Mouse (Mus musculus): Measurements from ENCODE around the gene Smad9. TPM values are rescaled to one million over a fixed set of nuclear protein-coding genes. Genes with fewer than 3 reads are reported as not detected.
"Not testable (repeated sequence)": the region's sequence is repeated elsewhere in the genome, so short reads cannot be mapped to it uniquely, and the experiment has no call there.

The Smad9 gene
- total RNA-seq, 4 experiments from 2014 or later = 26.9 to 55.8 (median 28.7) TPM

- DNase-seq = no peak
These were observed 2.1 kb downstream of the Smad9 start for GRCm38 (mm10) chr3:54757446-54757845.

DNA sequence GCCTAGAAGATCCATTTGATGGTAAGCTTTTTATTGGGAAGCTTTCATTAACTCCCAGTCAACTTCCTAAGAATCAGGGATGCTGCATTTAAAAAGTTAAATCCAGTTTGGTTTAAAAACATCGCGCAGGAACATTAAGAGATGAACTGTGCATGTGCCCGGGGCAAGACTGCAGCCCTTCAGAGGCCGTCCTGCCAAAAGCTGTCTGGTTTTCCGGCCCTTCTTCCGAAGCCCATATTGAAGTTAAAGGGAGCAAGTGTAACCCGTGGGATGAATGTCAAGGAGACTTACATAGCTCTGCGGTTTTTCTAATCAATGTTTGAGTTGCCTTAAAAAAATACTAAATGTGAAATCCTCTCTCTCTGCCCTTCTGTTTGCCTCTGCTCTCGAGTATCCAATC is 3.8 kb downstream of the Smad9 start:
- no peak for DNase-seq

DNA sequence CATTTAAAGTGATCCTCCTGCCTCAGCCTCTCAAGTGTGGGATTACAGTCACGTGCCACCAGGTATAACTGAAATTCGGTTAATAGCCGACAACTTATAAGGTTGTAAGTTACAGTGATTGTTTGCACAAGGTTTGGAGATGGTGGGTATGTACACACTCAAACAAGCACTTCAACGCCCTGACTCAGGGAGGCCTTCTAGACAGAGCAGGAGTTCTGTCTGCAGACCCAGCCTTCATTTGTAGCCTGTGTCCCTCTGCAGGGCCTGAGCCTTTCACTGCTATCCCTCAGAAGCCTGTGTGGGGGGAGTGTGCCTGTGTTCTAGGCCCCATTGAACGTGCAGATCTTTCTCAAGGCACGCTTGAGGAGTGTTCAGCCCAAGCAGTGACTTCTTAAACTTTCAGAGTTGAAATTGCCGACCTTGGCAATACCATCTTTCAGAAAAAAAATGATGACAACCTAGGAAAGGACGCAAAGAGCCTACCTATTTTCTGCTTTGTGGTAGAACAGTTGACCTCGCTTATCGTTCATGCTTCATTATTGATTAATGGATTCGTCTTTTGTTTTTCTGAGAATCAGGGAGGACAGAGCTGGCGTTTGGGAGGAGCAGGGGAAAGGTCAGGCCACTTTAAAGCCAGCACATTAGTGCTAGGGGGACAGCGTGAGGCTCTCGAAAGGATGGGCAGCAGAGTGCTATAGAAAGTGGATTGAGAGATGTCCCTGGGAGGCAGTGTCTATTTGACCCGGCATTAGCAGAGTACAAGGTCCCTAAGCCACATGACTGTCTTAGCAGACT is 5.1 kb downstream of the Smad9 start:
- no peak for DNase-seq

DNA sequence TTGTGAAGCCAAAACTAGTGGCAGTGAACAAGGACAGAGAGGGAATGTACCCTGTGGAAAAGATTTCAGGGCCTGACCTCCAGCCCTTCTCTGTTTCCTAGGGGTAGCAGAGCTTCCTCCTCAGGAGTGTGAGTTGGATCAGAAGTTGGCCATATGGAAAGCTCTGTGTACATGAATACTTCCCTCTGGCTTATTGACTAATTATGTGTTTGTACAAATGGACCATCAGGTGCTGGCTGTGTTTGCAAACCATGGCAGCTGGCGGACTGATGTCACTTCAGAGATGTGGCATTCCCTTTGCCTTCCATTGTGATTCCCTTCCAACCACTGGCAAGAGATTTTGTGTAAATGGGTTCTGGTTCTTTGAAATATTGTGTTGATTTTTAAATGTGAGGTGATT is 5.9 kb downstream of the Smad9 start:
- no peak for DNase-seq

DNA sequence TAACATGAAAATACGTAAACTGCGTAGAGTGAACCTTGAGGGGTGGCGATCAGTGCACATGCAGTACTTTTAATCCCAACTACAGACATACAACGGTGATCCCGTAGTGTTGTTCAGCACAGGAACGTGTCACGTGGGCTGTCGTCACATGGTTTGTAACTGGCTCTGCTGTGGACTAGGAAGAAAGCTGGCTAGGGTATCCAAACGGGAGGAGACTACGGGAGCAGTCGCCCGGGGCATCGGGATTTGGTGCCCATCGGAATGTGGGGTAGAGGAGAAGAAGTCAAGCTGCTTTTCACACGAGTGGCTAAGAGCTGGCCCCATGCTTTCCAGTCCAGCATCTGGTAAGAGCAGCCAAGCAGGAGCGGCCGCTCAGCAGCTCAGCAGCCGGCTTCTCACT is 9.0 kb downstream of the Smad9 start:
- no peak for DNase-seq

DNA sequence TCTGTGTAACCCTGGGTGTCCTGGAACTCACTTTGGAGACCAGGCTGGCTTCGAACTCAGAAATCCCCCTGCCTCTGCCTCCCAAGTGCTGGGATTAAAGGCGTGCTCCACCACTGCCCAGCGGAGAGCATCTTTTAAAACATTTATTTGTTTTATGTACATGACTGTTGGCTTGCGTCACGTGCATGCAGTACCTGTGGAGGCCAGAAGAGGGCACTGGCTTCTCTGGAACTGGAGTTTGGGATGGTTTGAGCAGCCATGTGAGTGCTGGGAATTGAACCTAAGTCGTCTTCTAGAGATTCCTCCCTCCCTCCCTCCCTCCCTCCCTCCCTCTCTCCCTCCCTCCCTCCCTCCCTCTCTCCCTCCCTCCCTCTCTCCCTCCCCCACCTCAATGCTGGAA is 10.1 kb downstream of the Smad9 start:
- not testable (repeated sequence) for DNase-seq

DNA sequence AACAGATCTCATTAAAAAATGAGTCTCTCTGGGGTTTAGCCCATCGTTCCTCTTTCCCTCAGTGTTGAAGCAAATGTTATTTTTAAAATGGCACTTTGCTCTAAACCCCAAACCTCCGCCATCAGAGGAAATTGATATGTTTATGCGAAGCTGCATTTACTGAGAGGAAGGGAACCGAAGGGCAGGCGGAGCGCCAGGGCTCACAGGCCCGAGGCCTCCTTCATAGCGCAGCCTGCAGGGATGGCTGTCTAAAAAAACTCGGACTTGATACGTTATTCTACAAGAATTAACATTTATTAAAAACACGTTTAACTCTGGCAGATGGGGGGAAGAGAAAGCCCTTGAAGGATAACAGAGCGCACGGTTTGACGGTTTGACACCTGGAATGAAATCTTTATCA is 10.7 kb downstream of the Smad9 start:
- no peak for DNase-seq

DNA sequence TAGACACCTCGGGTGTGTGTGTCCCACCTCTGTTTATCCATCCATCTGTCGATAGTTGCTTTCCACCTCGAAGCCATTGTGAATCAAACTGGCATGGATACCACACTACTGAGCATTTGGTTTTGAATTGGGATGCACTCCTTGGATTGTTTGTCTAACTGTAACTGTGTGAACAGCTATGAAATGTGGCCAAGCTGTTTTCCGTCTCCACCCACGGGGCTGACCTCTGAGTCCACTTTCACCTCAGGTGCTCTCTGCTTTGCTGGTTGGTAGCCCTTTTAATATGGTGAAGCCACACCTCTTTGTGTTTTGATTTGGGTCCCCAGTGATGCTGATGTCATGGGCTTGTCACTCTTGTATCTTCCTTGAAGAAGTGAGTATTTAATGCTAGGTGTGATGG is 11.4 kb downstream of the Smad9 start:
- no peak for DNase-seq

DNA sequence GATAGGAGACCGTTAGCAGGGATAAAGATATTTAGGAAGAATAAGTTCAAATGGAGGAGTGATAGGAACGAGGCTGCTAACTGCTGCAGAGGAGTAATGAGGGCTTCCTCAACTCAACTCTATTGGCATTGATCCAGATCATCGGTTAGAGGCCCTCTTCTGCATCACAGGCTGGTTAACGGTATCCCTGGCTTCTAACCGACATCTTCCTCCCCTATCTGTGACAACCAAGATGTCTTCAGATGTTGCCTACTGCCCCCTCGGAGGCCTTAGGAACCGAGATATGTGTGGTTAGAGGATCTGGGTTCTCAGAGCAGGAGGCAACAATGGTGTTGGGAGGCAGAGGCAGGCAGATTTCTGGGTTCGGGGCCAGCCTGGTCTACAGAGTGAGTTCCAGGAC is 13.2 kb downstream of the Smad9 start:
- DNase-seq = no peak

DNA sequence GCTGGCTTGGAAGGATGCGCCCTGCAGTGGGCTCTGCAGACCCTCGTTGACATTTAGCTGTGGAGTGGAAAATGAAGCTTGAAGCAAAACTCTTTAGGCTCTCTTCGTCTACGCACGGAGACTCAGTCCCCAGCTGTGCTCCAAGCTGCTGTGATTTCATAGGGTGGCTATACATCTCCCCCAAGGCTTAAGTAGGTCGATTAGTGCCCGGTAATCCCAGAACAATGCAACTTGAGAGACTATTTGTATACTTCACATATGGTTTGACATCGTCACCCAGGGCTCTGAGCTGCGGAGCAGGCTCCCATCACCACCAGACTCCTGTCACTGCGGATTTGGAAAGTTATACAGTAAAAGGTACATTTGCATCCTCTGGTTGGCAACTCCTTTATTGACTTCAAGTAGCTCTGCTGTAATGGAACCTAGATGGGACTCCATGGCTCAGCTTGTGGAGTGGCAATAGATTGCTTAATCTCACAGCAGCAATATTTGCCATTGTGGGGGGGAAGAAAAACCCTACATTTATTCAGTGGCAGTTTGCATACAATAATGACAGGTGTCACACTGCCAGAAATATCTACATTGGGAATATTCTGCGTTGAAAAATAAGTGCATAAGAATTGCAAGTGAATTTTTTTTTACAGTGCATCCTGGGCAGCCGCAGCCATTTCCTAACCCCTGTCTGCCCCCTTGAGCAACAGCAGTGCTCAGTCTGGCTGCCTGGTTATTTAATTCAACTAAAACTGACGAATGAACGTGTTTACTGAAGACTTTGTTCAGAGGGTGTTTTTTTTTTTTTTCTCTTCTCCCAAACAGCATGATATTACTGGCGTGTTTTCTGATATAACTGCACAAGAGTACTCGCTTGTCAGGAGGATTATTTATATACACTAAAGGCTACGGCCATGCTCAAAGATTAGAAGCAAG is 14.2 kb downstream of the Smad9 start:
- no peak for DNase-seq

DNA sequence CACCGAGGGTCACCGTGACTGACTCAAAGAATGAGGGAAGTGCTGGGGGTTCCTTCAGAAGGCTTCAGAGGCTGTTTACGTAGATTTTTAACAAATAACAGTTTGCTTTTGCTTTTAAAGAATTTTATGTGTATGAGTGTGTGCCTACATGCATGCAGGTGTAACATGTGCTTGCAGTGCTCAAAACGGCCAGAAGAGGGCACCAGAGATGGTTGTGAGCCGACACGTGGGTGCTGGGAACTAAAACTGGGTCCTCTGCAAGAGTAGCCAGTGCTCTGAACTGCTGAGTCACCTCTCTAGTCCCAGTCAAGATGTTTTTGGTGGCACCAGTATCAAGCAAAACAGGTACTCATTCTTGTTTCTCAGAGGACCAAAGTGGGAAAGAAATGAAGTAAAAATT is 18.2 kb downstream of the Smad9 start:
- DNase-seq = no peak

DNA sequence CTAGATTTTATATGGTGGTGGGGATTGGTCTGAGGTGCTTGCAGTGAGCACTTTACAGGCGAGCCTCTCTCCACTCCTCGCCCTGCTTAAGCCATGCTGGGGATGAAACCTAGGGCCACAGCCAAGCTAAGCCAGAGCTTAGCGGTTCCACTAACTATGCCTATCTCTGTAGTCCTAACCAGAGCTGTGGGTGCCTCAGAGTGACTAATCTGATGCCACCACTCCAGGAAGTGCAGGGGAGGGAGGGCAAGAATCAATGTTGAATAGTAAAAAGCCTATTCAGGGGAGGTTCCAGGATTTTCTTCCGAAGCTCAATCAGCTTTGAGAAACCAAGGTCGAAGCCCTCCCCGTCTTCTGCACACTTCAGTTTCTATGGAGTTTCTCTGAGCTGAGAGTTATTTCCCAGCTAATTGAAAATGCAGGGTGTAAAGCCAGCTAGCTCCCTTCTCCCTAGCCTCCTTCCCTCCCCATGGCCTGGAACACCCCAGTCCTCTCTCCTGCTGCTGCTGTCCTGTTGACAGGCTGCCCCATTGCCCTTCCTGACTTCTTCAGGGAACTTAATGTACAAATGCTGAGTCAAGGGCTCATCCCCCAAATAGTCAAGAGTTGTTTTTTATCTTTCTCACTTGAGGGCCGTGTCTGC is 20.7 kb downstream of the Smad9 start:
- no peak for DNase-seq

- peak; percentile 55 for DNase-seq
These were observed 35.2 kb downstream of the Smad9 start for GRCm38 (mm10) chr3:54790601-54791000.

- no peak for DNase-seq
These were observed 36.7 kb downstream of the Smad9 start for GRCm38 (mm10) chr3:54791822-54792677.

- no peak for DNase-seq
These were observed 38.4 kb downstream of the Smad9 start for GRCm38 (mm10) chr3:54793762-54794161.

DNA sequence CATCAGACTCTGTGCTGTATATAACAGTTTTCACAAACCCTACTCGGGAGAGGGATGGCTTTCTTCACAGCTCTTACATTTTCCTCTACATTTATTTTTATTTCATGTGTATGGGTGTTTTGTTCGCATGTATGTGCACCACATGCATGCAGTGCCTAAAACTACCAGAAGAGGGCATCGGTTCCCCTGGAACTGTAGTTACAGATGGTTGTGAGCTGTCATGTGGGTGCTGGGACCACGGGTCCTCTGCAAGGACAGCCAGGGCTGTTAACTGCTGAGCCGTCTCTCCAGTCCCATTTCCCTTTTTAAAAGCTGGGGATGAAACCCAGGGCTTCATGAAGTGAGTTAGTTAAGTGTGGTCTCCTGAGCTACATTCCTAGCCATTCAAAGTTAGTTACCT is 40.0 kb downstream of the Smad9 start:
- DNase-seq = no peak

- DNase-seq = no peak
These were observed 40.4 kb downstream of the Smad9 start for GRCm38 (mm10) chr3:54795806-54796205.

- DNase-seq = peak; percentile 40
These were observed 41.8 kb downstream of the Smad9 start for GRCm38 (mm10) chr3:54797211-54797610.

DNA sequence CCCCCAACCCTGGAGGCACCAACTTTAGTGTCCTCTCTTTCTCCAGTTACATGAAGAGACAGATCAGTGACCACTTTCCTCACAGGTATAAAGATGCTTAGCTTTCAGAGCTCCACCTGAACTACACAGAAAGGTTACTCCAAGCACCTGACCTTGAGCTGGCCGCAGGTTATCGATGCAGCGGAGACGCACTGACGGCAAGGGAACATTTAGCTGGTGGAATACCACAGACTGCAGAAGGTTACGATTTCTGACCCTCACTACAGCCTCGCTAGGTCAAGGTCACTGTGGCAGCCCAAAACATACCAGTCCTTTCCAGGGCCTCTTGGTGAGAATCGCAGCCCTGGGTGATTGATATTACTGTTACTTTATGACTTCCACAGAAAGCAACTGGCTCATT is 48.3 kb downstream of the Smad9 start:
- no peak for DNase-seq

DNA sequence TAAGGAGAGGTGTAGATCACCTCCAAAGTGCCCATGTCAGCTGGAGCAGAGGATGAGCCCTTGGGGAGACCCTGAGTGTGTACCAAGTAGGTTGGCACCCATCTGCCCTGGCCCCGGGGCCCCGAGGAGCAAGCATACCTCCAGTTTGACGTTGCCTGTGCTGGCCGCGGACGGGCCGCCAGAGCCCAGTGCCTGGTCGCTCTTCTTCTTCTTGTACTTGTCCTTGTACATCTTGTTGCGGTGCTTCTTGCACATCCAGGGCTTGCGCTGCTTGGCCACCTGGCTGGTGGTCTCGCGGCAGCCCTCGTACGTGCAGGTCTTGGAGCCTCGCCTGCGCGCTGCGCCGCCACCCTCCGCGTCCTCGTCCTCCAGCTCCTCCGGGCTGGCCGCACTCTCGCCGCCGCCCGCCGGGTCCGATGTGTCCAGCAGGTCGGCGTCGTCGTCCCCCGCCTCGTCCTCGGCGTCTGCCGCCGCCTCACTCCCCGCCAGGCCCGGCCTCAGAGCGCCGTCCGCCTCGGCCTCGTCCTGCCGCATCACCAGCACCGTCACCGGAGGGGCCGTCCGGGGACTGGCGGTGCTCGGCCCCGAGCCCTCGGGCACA is 51.8 kb downstream of the Smad9 start:
- DNase-seq = peak; percentile 38

DNA sequence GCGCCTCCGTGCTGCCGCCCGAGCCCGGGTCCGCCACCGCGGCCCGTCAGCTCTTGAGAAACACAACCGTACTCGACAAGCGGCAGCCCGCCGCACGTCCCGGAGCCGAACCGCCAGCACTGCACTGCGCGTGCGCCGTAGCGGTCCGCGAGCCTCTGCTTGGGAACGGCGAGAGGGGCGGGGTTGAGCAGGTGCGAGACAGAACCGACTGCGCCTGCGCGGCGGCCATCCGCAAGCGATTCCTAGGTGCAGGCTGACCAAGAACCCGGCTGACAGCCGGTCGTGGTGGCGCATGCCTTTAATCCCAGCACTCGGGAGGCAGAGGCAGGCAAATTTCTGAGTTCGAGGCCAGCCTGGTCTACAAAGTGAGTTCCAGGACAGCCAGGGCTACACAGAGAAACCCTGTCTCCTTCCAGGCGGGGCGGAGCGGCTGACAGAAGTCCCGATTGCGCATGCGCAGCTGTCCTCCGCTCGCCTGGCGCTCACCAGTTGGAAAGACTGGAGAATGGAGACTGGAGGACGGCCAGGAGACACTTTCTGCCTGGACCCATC is 52.4 kb downstream of the Smad9 start, which contains the start of gene Rfxap:
Rfxap (minus strand) TSS at position 126 of the 552 bp plus-strand sequence.
- DNase-seq = peak; percentile 90
